Mouse (Mus musculus): ENCODE measurements around the gene Srsy. TPM values are rescaled to one million over a fixed set of nuclear protein-coding genes. Genes with fewer than 3 reads are reported as not detected.
"Not testable (repeated sequence)": the region's sequence is repeated elsewhere in the genome, so short reads cannot be mapped to it uniquely, and the experiment has no call there.

Srsy gene
- total RNA-seq (2021), result not detected
- long read RNA-seq, experiment 1, result 0 reads
- long read RNA-seq, experiment 2, result 0 reads

GRCm38 (mm10) chrY:17937230-17937629 lies at the start of gene Srsy:
Srsy (minus strand) TSS chrY:17937330.
- not testable (repeated sequence) for DNase-seq (ENCODE audit: low spot score in 2 of 2)

Other genes with a start within 250 kb of the Srsy start
- not detected for gene Gm21904, start 91.1 kb downstream of the Srsy start, total RNA-seq (2021)
- gene Gm20772, start 62.6 kb downstream of the Srsy start, total RNA-seq (2021), result not detected
- not detected for gene Gm20831, start 62.6 kb downstream of the Srsy start, total RNA-seq (2021)
- not detected for gene Gm21764, start 124.5 kb upstream of the Srsy start, total RNA-seq (2021)
- not detected for gene Ssty1, start 151.8 kb upstream of the Srsy start, total RNA-seq (2021)